ENCODE assay signal across 3 mouse cellular contexts in genomic region chr1:85196732-85197131, GRCm38 (mm10).
DNase-seq lines count a peak whose midpoint lies in the region; TF ChIP-seq lines count a peak whose summit lies in the region.
"Not testable (repeated sequence)": the region's sequence is repeated elsewhere in the genome, so short reads cannot be mapped to it uniquely, and the experiment has no call there.

No protein-coding gene starts in this region.

- WGBS in heart, adult 2 months, result 41% methylated on average over 4 of the region's 4 CpGs

- H3K4me3 ChIP-seq in heart, adult 2 months, result not testable (repeated sequence)

- intact Hi-C loops in heart, adult 2 months (cut with DNase I), result not testable (repeated sequence)

- H3K9ac ChIP-seq in heart, adult 2 months (ENCODE audit: low read depth, low read length), result not testable (repeated sequence)

- H3K79me2 ChIP-seq in heart, adult 2 months (replicated peaks; ENCODE audit: control insufficient read depth, insufficient read depth, low read length), result not testable (repeated sequence)

- not testable (repeated sequence) for TF ChIP-seq CTCF in heart, adult 2 months (IDR thresholded peaks at IDR 0.05)

- not testable (repeated sequence) for H3K27me3 ChIP-seq in heart, adult 2 months (ENCODE audit: control insufficient read depth, insufficient read depth, low read length)

- H3K36me3 ChIP-seq in heart, adult 2 months (ENCODE audit: control insufficient read depth, insufficient read depth, low read length), result not testable (repeated sequence)

- not testable (repeated sequence) for TF ChIP-seq POLR2A in heart, adult 2 months (IDR thresholded peaks at IDR 0.05; ENCODE audit: insufficient read depth, low read depth, low read length)

- H3K4me1 ChIP-seq in heart, adult 2 months (ENCODE audit: control insufficient read depth, insufficient read depth, low read length), result not testable (repeated sequence)

- peak overlapping the region; percentile 8 for H3K27ac ChIP-seq in heart, adult 2 months

- TF ChIP-seq EP300 in heart, adult 2 months (IDR thresholded peaks at IDR 0.05; ENCODE audit: insufficient read depth, low read depth, low read length), result not testable (repeated sequence)

- peak; percentile 12 for DNase-seq in gastrocnemius, postnatal 25 days
- DNase-seq in heart, adult 11 months, result peak; percentile 93
- peak in 1 of 2 experiments; percentile 23 for DNase-seq in heart, adult 2 months
